Mouse (Mus musculus) lung, adult 10 weeks (tissue): ENCODE data around the gene Ubl5. TPM values are rescaled to one million over a fixed set of nuclear protein-coding genes. Genes with fewer than 3 reads are reported as not detected.

ENCODE experiments used
- polyA plus RNA-seq: library from polyadenylated mRNA; stranded (reverse); fragments of 350-450 nt; fragmentation: Illumina TruSeq; extraction: RNeasy Lipid Tissue Mini Kit (QIAGEN cat#74804); gene quantifications from one replicate; pipeline ENCODE4 v1.2.3, GENCODE M21; 2014; ENCODE audit warnings: low read depth, low replicate concordance; ENCODE audit not compliant: insufficient read depth

Gene Ubl5
- 615 TPM for polyA plus RNA-seq

GRCm38 (mm10) chr9:20642101-20642895 lies at the start of gene Ubl5:
Ubl5 (plus strand) TSS chr9:20642878.

GRCm38 (mm10) chr9:20644360-20645081 lies 1.8 kb downstream of the Ubl5 start, which contains the start of gene Fbxl12:
Fbxl12 (minus strand) TSS chr9:20644767.

GRCm38 (mm10) chr9:20651602-20652259 lies 9.1 kb downstream of the Ubl5 start, which contains the start of gene Pin1:
Pin1 (plus strand) TSS chr9:20652095.

Other genes with a start within 250 kb of the Ubl5 start
- 2.0 TPM for gene Zfp26, start 182.7 kb upstream of the Ubl5 start, polyA plus RNA-seq
- gene Zfp426, start 150.1 kb upstream of the Ubl5 start, polyA plus RNA-seq, result 8.7 TPM
- gene Zfp266, start 121.5 kb upstream of the Ubl5 start, polyA plus RNA-seq, result 8.2 TPM
- 3.5 TPM for gene Zfp846, start 61.6 kb upstream of the Ubl5 start, polyA plus RNA-seq
- gene Fbxl12, start 1.9 kb downstream of the Ubl5 start, polyA plus RNA-seq, result 13.3 TPM
- gene Pin1, start 9.2 kb downstream of the Ubl5 start, polyA plus RNA-seq, result 15.8 TPM
- gene Olfm2, start 103.5 kb downstream of the Ubl5 start, polyA plus RNA-seq, result 4.6 TPM
- 1.3 TPM for gene Col5a3, start 172.2 kb downstream of the Ubl5 start, polyA plus RNA-seq
- not detected for gene Rdh8, start 175.6 kb downstream of the Ubl5 start, polyA plus RNA-seq
- 17.4 TPM for gene A230050P20Rik, start 225.8 kb downstream of the Ubl5 start, polyA plus RNA-seq
- gene Angptl6, start 236.8 kb downstream of the Ubl5 start, polyA plus RNA-seq, result 2.2 TPM
- 15.0 TPM for gene Ppan, start 245.3 kb downstream of the Ubl5 start, polyA plus RNA-seq